Mouse (Mus musculus): ENCODE measurements at regions not wholly inside any gene's neighbourhood (a gene's known extent, or its start where the extent isn't known, plus 50 kb on each side); places are given as distances from the start of the nearest gene placed in this dataset.

DNA sequence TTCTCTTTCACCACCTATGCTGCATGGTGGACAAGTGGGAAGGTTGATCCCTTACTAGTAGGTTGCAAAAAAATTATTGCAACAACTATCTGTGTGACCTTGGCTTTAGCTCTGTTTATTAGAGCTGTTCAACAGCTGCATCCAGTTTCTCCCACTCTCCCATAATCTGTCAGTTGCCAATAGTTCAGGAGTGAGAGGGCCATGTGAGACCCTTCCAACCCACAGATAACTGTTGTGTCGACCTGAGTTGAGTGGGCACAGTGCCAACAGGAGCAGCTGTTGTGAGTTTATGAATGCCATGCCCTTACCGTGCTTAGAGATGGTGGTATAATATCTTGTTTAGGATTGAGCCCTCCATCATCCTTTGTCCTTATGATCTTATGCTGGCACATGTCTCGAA is 902.1 kb upstream of the Slc39a10 start:
- H3K27me3 ChIP-seq (ENCODE audit: control insufficient read depth, insufficient read depth, insufficient read length), result no peaks in the 10 kb centered on the region
- no peaks in the 10 kb centered on the region for H3K36me3 ChIP-seq (ENCODE audit: control insufficient read depth, insufficient read depth)
- TF ChIP-seq CTCF (IDR thresholded peaks at IDR 0.05; ENCODE audit: control insufficient read depth, insufficient read depth, insufficient read length) (no peak), MAX (IDR thresholded peaks at IDR 0.05) (no peak), MYOD1 (IDR thresholded peaks at IDR 0.05; ENCODE audit: control insufficient read depth, insufficient read length, low read depth) (no peak), MYOG (IDR thresholded peaks at IDR 0.05; ENCODE audit: control insufficient read depth, extremely low read depth, insufficient read length) (no peak), CEBPB (IDR thresholded peaks at IDR 0.05; ENCODE audit: low read depth) (no peak), USF1 (IDR thresholded peaks at IDR 0.05; ENCODE audit: low read depth) (no peak), FOSL1 (IDR thresholded peaks at IDR 0.05; ENCODE audit: insufficient read depth, low read length, poor library complexity, severe bottlenecking) (no peak)
- no peak overlapping the region for H3ac ChIP-seq (ENCODE audit: control insufficient read depth, insufficient read length, low read depth)
- H3K4me3 ChIP-seq (ENCODE audit: insufficient read depth, poor library complexity, severe bottlenecking), result no peak overlapping the region
- no peaks in the 10 kb centered on the region for H3K79me2 ChIP-seq (ENCODE audit: control insufficient read depth, insufficient read depth)
- no peaks in the 10 kb centered on the region for H3K79me3 ChIP-seq (ENCODE audit: low read depth)
